Mouse (Mus musculus) fibroblast of lung, adult 2 months (primary cell): ENCODE results near the gene Csde1.

Experiments
- DNase-seq: peaks from one replicate; pipeline ENCODE4 v3.0.0-alpha.2; 2011; ENCODE audit warnings: low read depth

The Csde1 gene

GRCm38 (mm10) chr3:103020249-103020942 lies at the start of gene Csde1:
Gene Csde1 (plus strand): TSS chr3:103020426.
- peak; percentile 96 for DNase-seq

- DNase-seq = peak; percentile 11
These were observed 49.7 kb upstream of the Csde1 start for GRCm38 (mm10) chr3:102970508-102970907.

GRCm38 (mm10) chr3:102976906-102977305 lies 43.3 kb upstream of the Csde1 start:
- no peak for DNase-seq

- no peak for DNase-seq
These were observed 40.5 kb upstream of the Csde1 start for GRCm38 (mm10) chr3:102979550-102980348.

- no peak for DNase-seq
These were observed 39.9 kb upstream of the Csde1 start for GRCm38 (mm10) chr3:102980349-102980736.

- DNase-seq = no peak
These were observed 29.2 kb upstream of the Csde1 start for GRCm38 (mm10) chr3:102991041-102991440.

GRCm38 (mm10) chr3:102992936-102993335 lies 27.3 kb upstream of the Csde1 start:
- DNase-seq = no peak

- DNase-seq = no peak
These were observed 25.0 kb upstream of the Csde1 start for GRCm38 (mm10) chr3:102995233-102995604.

GRCm38 (mm10) chr3:102995605-102996321 lies 24.5 kb upstream of the Csde1 start, which contains the start of gene Sike1:
Gene Sike1 (plus strand): TSS chr3:102995708.
- DNase-seq = peak; percentile 73

- no peak for DNase-seq
These were observed 23.2 kb upstream of the Csde1 start for GRCm38 (mm10) chr3:102997036-102997435.

- DNase-seq = no peak
These were observed 22.6 kb upstream of the Csde1 start for GRCm38 (mm10) chr3:102997591-102997990.

- no peak for DNase-seq
These were observed 18.6 kb upstream of the Csde1 start for GRCm38 (mm10) chr3:103001595-103001994.

GRCm38 (mm10) chr3:103017350-103017749 lies 2.9 kb upstream of the Csde1 start:
- DNase-seq = no peak

GRCm38 (mm10) chr3:103019462-103019861 lies 764 bp upstream of the Csde1 start:
- DNase-seq = no peak

- peak; percentile 46 for DNase-seq
These were observed 865 bp downstream of the Csde1 start for GRCm38 (mm10) chr3:103020943-103021638.

GRCm38 (mm10) chr3:103026174-103026573 lies 5.9 kb downstream of the Csde1 start:
- no peak for DNase-seq

GRCm38 (mm10) chr3:103040285-103040684 lies 20.1 kb downstream of the Csde1 start:
- no peak for DNase-seq

- DNase-seq = no peak
These were observed 20.7 kb downstream of the Csde1 start for GRCm38 (mm10) chr3:103040861-103041379.

- no peak for DNase-seq
These were observed 35.9 kb downstream of the Csde1 start for GRCm38 (mm10) chr3:103056016-103056595.

GRCm38 (mm10) chr3:103057752-103058151 lies 37.5 kb downstream of the Csde1 start:
- no peak for DNase-seq
